Mouse (Mus musculus) kidney, adult 8-10 months (tissue): Measurements from ENCODE around the gene Barx2.

Experiments used
- DNase-seq, 2 experiments: peaks; one replicate each; pipeline ENCODE4 v3.0.0; 2022

Barx2 gene

GRCm38 (mm10) chr9:31886258-31886657 is 27.0 kb downstream of the Barx2 start:
- no peak for DNase-seq

- DNase-seq, result no peak
Measured at GRCm38 (mm10) chr9:31882376-31882775, 30.9 kb downstream of the Barx2 start.

- DNase-seq, result no peak
Measured at GRCm38 (mm10) chr9:31875556-31875955, 37.7 kb downstream of the Barx2 start.

DNA sequence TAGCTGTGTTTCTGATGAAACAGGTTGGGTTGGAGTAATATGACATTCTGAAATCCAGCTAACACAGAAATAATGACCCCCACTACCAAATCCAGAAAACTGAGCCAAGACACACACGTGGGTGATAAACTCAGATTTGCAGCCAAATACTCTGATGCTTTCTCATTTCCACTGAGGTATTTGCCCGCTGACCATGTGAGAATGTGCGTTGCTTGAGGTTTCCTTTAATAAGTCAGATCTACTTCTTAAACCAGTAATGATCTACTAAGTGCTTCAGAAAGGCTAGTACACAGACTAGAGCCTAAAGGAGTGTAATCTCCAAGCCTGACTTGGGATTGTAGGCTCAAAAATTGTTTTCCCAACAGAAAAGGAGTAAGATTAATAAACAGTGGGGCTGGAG is 39.0 kb downstream of the Barx2 start:
- DNase-seq, result no peak

DNA sequence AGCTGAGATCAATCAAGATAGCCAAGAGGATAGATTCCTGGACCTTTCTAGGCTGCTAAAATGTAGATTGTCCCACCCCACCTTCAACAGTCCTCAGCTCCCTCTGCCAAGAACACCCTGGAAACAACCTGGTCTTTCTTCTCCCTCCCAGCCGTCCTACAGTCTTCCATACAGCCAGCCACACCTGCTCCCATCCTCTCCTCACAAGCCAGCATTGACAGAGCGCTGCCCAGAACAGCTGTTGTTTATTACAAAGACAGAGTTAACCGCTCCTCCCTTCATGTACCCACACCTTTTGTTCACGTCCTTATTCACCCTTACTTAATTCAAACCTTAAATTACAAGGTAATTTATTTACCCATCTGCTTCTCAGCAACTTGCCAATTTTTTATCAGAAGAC is 41.9 kb downstream of the Barx2 start:
- no peak for DNase-seq

DNA sequence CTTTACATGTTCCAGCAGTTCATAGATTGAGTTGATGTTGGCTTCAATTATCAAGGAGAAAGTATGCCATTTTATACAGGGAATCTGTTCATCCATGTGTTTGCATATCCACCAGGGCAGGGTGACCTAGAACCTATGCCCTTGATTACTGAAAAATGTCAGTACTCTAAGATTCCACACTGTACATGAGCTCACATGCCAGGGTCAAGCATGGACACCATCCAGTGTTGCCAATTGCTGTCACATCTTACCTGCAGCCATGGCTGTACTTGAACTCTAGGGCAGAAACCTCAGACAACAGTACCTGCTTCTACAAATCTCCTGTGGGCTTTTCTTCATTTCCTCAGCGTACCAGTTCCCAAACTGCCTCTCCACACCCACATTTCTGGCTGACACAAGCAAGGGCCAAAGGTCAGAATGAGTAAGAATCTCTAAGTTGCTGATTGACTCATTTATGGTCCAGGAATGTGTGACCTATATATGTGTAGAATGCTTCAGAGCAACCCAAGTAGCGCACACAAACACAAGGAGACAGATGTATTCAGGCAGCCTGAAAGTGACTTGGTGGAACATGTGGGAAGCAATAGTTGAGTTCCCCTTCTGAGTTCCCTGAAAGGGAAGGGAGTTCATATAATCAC is 44.3 kb downstream of the Barx2 start:
- no peak for DNase-seq

- DNase-seq, result no peak
Measured at GRCm38 (mm10) chr9:31863830-31864229, 49.4 kb downstream of the Barx2 start.

- no peak for DNase-seq
Measured at GRCm38 (mm10) chr9:31859446-31859845, 53.8 kb downstream of the Barx2 start.

- DNase-seq, result no peak
Measured at GRCm38 (mm10) chr9:31858720-31859340, 54.4 kb downstream of the Barx2 start.

GRCm38 (mm10) chr9:31857512-31857911 is 55.8 kb downstream of the Barx2 start:
- DNase-seq, result no peak

DNA sequence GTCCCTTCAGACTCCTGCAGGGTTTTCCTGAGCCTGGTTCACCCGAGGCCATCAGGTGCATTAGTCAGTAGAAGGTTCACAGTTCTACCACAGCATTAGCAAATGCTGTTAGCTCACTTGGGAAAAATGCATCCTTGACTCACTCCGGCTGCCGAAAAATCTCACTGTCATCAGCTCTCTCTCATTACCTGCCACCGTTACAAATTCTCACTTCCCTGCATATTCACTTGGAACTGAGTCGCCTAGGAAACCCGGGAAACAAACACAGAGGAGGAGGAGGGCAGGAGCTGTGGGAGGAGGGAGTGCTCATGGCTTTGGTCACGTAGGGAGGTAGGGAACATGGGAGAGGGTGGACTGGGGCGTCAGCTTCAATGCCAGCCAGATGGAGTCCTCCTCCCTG is 56.8 kb downstream of the Barx2 start:
- DNase-seq, result no peak

DNA sequence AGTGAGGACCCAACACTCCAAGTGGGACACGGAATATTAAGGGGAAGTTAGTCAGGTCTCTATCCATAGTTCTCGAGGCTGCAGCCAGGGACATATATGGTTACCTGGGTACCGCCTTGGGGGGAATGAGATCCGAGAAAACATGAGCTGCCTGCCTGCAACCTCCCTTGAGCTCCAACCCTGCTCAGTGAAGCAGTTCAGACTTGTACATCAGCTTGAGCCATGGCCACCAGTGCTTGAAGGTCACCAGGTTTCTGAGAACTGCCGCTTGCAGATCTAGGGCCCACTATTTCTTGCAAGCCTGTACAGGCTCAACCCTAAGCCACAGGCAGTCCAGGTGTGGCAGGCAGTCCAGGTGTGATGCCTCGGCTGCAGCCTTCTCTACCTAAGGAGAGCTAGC is 57.6 kb downstream of the Barx2 start:
- peak; percentile 13 to 22 for DNase-seq

GRCm38 (mm10) chr9:31851710-31852109 is 61.6 kb downstream of the Barx2 start:
- DNase-seq, result no peak

DNA sequence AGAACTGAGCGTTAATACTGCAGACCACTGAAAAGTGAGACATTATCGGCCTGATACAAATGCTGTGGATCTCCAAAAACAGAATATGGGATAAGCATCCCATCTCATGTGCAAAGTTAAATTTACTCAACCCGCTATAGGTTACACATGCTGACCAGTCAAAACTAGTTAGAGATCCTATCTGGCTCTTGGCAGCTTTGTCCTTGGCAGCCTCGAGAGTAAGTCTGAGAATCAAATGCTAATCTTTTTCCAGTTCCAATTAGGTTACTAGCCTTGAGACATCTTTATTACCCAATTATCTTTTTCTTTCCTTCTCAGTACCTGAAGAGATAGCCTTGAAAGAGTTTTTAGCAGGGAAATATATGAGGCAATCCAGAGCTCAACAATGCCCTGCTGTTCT is 62.6 kb downstream of the Barx2 start:
- no peak for DNase-seq

DNA sequence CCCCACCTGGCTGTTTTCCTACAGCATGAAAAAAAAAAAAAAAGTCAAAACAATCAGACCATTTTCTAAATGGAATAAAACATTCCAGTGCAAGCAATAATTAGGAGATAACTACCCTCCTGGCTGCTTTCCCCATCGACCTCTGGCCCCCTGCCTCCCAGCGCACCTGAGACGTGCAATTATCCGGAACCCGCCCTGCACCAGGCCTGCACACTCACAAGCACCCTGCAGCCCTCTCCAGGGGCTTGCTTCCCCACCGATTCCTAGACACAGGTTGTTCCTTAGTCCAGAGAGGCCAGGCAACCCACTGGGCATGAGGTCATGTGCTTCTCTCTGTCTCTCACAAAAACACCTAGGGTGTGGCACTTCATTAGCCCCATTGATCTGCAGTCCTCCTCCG is 63.9 kb downstream of the Barx2 start:
- no peak for DNase-seq

DNA sequence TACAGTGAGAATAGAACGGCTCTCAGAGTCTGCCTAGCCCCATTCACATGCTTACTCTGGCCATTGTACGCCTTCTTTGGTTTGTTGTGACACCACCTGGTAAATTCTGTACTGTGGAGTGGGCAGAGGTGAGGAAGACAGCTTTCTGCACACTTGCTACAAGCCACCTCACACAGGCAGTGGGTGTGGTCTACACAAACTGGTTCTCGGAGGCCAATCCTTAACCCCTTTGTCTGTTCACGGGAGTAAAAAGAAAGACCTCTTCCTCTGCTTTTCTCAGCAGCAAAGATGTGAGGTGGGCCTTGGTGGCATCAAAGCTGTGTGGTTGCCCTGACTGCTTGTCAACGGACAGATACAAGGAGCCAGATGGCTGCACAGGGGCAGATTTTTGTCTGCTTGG is 68.6 kb downstream of the Barx2 start:
- DNase-seq, result no peak

DNA sequence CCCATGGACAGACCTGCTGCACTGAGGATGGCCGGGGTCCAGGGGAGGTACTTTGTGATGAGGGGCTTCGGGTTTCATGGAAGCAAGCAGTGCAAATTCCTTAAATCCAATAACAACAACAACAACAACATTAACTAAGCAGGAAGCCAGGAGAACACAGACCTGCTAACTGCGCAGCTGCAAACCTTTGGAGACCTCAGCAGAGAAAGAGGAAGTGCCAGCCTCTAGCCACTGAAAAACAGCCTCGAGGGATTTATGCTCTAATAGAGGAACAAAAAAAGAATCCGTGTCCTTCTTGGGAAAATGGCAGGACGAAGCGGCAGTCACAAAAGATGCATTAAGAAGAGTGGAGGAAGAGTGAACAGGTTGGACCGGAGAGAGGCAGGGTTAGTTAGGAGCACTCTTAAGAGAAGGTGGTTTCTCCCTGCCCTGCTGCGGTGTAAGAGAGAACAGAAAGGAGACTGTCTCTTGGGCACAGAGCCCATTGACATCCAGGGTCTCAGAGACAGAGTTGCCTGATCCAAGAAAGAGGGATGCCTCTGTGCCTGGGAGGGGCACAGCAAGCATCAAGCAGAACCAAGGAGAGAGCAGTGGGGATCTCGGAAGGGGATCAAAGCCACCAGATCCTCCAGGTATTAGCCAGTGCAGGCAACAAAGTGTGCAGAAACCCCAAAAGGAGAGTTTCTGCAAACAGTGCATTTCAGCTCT is 72.0 kb downstream of the Barx2 start:
- no peak for DNase-seq

- DNase-seq, result no peak
Measured at GRCm38 (mm10) chr9:31840571-31840970, 72.7 kb downstream of the Barx2 start.

GRCm38 (mm10) chr9:31840037-31840436 is 73.2 kb downstream of the Barx2 start:
- no peak for DNase-seq

- DNase-seq, result no peak
Measured at GRCm38 (mm10) chr9:31839106-31840027, 73.9 kb downstream of the Barx2 start.

DNA sequence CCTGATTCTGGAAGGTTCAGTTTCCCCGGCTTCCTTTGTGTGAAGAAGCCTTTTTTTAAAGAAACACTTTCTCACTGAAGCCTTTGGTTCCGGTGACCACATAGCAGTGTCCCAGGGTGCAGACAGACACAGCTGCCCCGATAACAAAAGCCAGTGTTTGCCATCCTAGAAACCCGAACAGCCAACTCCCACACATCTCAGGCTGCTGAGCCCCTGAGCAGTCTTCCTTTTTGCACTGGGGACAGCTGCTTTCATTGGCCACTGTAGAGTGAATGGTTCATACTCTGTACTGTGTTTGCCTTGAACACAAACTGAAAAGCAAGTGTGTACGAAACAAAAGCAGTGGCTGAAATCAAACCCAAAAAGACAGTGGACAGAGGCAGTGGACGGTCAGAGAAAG is 75.2 kb downstream of the Barx2 start:
- no peak for DNase-seq

- peak in 1 of 2 experiments; percentile 6 for DNase-seq
Measured at GRCm38 (mm10) chr9:31808753-31809152, 104.5 kb downstream of the Barx2 start.

DNA sequence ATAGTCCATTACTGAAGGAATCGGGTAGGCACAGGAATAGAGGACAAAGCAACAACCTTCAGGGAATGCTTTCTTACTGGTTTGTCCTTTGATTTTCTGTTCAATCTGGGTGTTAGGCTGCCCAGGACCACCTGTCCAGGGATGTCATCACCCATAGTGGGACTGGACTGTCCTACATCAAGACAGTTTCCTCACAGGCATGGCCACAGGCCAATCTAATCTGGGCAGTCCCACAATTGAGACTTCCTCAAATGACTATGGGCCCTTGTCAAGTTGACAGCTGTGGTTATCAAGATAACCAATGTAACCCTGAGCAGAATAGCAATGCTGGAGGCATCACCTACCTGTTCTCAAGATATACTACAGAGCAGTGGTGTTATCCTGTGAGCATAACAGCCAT is 110.6 kb downstream of the Barx2 start:
- DNase-seq, result no peak
